Mouse (Mus musculus): ENCODE results near the gene Gm16181.

Gene Gm16181

DNA sequence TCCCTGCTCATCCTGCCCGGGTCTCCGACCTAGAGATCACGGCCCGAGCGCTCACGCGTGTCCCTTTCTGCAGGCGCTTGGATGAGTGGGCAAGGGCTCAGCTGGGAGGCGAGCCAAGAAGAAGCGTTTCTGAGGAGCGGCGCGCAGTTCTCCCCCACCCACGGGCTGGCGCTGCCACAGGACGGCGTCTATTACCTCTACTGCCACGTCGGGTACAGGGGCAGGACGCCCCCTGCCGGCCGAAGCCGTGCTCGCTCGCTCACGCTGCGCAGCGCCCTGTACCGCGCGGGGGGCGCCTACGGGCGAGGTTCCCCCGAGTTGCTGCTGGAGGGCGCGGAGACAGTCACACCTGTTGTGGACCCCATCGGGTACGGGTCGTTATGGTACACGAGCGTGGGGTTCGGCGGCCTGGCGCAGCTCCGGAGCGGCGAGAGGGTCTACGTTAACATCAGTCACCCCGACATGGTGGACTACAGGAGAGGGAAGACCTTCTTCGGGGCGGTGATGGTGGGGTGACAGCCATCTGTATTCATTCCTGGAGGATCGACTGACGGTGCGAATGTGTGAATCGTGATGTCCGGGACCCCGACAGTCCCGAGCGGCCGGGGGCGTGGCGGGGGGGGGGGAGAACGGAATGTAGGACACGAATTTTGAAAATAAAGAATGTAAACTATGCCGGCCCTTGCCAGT, 24.9 kb upstream of the Gm16181 start:
- peak; percentile 84 for DNase-seq (ENCODE audit: low spot score)

DNA sequence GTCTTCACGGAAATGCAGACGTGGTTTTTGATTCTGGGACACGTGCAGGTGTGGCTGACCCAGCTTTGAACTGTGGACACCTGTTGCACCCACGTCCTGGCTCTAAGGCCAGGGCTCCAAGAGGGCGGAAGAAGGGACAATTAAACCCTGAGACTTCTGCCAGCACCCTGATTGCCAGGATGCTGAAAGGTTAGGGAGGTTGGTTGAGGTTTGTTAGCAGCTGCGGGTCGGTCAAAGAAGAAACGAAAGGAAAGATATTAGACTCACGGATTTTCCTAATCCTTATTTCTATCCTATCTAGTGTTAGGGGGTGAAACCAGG, 24.4 kb upstream of the Gm16181 start:
- DNase-seq (ENCODE audit: low spot score): no peak

DNA sequence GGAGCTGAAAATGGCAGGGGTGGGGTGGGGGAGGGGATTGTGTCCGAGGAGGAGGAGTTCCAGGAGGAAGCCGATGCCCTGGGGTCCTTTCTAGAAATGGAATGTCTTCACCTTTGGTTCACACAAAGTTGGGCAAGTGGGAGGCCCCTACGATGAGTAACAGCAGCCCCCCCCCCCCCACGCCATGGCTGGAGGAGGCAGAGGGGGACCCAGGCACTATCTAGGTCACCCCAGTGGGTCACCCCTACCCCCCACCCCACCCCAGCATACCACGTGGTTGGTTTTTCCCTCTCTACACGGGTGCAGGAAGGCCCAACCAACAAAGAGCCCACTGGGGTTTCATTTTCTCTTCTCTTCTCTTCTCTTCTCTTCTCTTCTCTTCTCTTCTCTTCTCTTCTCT, 23.5 kb upstream of the Gm16181 start:
- no peak for DNase-seq (ENCODE audit: low spot score)

DNA sequence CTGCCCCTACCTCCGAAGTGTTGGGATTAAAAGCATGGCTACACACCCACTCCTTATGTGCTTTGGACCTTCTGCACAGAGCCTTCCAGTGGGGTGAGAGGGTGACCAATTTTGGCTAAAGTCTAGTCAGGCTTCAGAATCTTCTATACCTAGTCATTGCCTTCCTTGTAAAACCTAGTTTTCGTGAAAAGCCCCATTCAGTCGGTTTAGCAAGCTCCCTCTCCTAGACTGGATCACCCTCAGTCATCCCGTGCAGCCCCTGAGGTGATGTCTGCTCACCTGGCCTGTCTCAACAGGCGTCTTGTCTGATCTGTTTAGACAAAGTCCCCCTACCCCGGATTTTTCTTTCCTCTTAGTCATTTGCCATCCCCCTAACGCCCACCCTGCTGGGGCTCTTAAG, 22.6 kb upstream of the Gm16181 start:
- no peak for DNase-seq (ENCODE audit: low spot score)

DNA sequence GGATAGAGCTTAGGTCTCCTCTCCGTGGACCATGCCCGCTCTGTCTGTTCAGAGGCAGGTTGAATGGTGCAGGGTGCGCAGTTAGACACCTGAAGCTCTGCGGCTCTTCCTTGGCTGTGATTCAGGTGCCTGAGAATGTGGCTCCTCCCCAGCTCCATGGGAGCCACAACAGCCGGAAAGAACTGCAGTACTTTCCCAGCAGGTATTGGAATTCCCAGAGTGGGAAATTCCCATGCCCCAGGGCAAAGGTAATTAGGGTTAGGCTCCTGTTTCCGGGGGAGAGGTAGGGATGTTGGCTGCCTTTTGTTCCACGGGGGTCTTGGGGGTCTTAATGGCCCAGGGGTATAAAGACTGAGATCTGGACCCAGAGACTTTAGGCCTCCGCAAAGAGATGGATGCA, 21.7 kb upstream of the Gm16181 start:
- DNase-seq (ENCODE audit: low spot score): no peak

DNA sequence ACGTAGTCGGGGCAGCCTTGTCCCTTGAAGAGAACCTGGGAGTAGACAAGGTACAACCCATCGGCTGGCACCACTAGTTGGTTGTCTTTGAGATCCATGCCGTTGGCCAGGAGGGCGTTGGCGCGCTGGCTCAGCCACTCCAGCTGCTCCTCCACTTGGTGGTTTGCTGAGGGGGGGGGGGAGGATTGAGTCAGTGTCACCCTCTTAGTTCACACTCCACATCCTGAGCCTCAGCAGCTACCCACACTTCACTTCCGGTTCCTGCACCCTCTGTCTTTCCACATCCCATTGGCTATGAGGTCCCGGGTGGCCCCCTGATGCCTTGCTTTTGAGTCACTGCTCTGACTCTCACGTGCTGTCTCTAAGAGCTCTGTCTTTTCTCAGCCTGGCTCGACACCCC, 20.2 kb upstream of the Gm16181 start:
- no peak for DNase-seq (ENCODE audit: low spot score)

DNA sequence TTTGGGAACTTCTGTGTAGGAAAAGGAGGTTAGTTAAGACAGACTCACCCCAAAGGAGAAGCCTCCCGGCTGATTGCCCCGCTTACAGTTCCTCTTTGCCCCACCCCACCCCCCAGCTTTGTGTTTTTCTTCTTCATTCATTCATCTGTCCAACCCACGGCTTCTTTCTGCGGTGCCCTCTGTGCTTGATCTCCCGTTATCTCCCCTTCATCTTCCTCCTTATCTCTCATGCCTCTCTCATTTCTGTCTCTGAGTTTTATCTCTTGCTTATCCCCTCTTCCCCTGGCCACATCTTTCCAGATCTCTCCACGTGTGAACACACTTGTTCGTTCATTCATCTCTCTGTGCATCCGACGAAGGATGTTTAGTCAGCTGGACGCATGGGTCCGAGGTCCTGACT, 19.5 kb upstream of the Gm16181 start:
- no peak for DNase-seq (ENCODE audit: low spot score)

DNA sequence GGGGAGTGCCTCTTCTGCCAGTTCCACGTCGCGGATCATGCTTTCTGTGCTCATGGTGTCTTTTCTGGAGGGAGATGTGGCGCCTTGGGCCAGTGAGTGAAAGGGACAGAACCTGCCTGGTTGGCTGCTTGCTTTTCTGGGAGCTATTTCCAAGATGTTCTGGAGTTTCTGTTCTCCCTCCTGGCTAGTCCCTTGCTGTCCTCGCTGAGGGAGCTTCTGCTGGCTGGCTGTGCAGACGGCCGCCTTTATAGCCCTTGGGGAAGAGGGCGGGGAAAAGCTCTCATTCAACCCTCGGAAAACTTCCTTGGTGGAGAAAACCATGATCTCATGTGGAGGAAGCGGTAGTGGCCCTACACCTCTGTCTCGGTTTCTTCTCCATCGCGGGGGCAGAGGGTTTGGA, 18.8 kb upstream of the Gm16181 start, which contains the start of gene Tnf:
Tnf (minus strand) TSS at position 221 of the 400 bp plus-strand sequence.
- peak; percentile 49 for DNase-seq (ENCODE audit: low spot score)

DNA sequence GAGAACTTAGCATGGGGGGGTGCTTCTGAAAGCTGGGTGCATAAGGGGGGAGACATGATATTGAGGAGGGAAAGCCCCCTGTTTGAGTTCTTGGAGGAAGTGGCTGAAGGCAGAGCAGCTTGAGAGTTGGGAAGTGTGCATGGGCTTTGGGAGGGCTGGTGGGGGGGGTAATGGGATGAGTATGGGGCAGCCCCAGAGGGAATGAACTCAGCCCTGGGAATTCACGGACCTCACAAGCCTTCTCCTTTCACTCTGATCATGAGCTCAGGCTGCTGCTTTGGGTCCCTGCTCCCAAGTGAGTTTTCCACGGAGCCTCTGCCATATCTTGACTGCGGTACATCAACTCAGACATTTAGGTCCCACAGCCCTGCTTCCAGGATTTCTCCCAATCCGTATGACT, 18.2 kb upstream of the Gm16181 start:
- DNase-seq (ENCODE audit: low spot score): no peak

DNA sequence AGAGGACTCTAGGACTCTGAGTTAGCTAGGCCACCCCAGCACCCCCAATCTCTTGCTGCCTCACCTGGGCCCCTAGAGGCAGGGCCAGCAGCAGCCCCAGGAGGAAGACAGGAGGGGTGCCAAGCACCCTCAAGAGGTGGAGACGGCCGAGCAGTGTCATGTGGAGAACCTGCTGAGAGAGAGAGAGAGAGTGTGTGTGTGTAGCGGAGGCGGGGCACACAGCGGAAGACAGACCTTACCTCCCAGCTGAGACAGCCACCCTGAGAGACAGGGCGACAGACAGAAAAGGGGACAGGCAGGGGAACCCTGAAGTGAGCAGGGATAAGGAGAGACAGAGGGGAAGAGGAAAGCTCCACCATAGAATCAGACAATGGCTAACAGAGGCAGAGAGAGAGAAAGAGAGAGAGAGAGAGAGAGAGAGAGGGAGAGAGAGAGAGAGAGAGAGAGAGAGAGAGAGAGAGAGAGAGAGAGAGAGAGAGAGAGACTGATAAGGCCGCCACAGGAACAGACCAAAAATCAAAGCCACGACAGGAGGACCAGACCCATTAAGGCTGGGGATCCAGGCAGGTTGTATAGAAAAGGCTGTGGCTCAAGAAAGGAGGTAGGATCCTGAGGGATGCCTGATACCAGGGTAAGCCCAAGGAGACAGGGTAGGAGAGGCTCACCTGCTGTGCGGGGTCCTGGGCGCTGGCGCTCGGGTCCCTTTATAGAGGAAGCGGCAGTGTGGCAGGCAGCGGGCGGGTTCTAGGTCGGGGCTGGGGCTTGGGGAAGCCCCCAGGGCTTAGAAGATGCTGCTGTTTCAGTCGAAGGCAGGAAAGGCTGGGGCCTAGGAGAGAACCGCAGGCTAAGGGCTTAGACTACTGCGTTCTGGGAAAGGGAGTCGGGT, 15.9 kb upstream of the Gm16181 start, which contains the start of gene Lta:
Lta (minus strand) TSS at position 858 of the 886 bp plus-strand sequence.
- no peak for DNase-seq (ENCODE audit: low spot score)

DNA sequence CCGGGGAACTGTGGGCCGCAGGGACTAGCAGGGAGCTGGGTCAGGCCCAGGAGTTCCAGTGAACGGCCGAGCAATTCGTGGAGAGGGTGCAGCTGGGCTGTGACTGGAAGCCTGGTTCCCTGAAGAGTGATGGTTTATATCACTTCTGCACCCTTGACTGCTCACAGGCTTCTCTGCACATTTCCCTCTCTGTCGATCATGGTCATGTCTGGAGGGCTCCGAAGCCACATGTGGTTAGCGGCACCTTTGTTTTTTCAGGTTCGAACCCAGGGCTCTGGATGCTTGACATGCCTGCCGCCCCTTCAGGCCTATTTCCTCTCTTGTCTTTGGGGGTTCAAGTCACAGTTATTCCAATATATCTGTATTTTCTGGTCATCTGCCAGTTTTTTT, 15.3 kb upstream of the Gm16181 start:
- DNase-seq (ENCODE audit: low spot score): no peak

DNA sequence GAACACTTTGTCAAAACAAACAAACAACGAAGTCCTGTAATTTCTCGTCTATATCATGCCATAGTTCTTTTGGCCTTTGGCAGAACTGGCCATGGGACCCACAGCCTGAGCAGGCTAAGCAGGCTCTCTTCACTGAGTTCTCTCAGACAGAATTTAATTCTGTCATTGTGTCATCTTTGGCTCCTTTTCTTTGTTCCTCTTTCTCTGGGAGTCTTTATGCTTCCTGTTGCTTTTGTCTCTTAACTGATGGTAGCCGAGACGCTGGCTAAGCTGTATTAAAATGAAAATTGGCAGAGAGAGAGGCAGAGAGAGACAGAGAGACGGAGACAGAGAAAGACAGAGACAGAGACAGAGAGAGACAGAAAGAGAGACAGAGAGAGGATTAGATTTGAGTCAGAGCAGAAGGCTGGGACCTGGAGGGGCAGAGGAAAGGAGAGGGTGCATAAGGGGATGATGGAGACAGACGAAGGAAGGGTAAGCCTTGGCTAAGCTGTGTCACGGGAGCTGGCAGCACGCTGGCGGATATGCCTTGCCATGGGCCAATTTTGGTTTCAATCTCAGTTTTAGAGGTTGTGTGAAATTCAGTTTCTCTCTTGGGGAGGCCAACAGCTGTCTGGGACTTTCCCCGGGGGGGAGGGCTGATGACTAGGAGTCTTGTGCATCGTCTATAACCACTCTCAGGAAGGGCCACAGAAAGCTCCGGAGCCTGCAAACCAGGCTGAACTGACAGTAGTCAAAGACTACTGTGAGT, 10.7 kb upstream of the Gm16181 start:
- no peak for DNase-seq (ENCODE audit: low spot score)

DNA sequence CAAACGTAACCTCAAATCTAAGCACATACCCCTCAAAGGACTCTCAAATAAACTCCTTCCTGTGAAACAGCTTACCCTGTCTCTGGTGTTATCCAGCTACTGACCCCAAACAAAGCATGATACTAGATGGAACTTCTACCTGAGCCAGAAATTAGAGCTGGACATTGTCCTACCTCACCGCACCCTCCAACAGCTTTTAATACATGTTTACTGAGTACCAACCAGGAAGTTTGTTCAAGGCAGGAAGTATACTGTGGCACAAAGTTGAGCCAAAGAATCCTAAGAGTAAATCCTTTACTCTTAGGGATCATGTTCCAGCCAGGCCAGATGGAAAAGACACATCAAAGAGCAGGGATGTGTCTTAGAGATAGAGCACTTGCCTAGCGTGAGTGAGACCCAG, 10.0 kb upstream of the Gm16181 start:
- no peak for DNase-seq (ENCODE audit: low spot score)

DNA sequence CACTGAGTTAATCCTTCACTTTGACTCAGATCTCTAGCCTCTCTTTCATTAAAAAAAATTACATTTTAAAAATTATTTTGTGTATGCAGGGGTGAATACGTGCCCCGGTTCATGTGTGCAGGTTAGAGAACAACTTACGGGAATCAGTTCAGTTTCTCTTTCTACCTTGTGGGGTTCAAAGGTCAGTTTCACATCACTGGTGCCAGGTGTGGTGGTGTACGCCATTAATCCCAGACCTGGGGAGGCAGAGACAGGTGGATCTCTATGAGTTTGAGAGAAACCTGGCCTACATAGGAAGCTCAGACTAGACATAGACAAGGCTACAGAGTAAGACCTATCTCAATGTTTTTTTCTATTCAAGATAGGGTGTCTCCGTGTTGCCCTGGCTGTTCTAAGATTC, 7.6 kb upstream of the Gm16181 start:
- DNase-seq (ENCODE audit: low spot score): no peak

DNA sequence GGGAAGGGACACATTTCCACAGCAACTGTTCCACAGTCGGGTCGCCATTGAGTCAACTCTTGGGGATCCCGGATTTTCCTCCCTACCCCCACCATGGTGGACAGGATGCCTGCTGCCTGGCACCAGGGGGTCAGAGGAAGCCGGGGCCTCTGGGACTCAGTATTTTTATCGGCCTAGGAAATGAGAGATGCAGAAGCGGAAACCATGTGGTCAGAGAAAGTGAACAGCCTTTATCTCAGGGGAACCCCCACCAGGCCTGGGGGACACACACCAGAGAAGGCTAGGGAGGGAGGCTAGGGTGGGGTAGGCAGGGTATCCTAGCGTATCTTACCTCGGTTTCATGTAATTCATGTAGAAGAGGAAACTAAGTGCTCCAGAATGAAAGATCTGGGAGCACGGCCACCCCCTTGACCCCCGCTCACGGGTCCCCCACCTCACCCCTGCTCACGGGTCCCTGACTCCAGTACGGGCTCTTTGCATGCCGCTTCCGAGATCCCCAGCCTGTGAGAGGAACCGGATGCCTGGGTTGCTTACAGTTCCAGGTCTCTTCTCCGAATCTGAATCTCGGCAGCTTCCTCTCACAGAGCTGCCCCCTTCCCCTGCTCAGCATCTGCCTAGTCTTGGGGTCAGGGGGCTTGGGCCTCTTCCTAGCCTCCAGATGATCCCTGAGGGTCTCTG, 2.0 kb upstream of the Gm16181 start:
- no peak for DNase-seq (ENCODE audit: low spot score)

DNA sequence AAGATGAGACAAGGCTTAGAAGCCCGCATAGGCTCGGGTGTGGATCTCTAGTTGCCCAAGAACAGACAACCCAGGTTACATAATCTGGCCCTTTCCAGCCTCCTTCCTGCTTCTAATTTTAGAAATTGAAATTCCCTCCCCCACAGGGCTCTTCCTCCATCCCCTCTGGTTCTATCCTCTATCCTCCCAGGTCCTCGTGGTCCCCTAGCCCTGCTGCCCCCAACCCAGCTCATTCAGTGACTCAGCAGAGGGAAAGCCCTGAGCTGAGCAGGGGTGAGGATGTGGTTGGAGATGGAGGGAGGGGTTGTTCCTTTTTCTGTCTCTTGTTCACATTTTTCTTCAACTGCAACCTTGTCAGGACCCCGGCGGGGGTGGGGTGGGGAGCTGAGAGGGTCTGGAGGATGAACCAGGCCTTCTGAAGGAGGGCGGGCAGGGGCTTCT, 1.0 kb upstream of the Gm16181 start:
- DNase-seq (ENCODE audit: low spot score): no peak

DNA sequence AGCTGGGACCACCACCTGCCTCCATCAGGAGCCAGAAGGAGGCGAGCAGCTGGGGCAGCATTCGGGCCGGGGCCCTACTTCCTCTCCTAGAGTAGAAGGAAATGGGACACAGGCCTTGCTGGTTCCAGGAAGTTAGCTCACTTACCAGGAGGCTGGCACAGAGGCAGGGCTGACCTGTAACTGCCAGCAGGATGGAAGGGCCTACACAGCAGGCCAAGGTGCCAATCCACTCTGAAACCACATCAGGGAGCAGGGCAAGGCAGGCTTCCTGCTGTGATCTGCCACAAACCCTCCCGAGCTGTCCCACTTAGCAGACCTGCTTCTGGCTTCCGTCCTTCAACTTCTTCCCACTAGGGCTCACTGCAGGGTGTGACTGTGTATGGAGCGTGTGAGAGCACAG, 1.7 kb downstream of the Gm16181 start:
- no peak for DNase-seq (ENCODE audit: low spot score)

DNA sequence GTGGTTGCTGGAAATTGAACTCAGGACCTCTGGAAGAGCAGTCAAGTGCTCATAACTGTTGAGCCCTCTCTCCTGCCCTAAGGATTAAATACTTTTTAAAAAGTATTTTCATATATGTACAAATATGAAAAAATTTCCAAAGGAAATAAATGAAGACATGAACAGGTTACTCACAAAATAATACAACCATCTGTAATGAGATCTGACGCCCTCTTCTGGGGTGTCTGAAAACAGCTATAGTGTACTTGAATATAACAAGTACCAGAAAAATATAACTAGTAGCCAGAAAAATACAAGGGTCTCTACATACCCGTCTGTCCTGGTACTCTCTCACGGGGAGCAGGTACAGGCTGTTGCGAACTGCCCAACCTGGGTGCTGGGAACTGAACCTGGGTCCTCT, 4.0 kb downstream of the Gm16181 start:
- DNase-seq (ENCODE audit: low spot score): no peak

DNA sequence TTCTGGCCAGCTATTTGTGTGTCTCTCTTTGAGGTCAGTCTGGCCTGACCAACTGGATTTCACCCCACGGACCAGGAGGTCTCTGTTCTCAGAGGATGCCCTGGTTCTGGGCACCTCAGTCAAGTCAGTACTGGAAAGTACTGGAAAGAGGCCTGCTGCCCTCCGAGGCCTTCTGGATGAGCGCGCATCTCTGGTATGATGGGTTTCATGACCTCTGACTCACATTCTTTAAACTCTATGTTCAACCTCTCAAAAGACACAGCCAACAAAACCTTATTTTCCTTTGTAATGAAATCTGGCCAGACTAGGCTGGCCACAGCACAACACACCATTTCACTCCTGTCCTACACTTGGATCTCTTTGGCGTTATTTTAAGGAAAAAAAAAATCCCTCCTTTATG, 4.8 kb downstream of the Gm16181 start:
- no peak for DNase-seq (ENCODE audit: low spot score)

DNA sequence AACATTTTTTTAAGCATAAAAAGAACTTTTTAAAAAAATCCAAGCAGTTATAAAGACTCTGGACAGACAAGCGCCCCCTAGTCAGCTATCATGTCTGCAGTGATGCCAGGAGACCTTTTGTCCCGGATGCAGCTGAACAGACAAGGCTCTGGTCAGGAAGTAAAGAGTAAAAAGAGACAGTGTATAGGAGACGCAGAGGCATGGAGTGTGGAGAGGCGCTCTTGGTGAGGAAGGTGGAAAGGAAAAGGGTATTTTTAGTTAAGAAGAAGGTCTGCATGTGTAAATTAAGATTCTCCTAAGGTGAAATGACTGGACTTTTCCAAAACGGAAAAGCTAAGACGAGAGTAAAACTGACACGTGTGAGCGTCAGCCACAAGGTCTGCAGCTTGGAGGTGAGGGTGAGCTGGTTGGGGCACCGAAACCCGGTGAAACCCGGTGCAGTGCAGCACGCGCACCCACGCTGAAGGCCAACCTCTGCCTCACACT, 6.0 kb downstream of the Gm16181 start:
- no peak for DNase-seq (ENCODE audit: low spot score)

DNA sequence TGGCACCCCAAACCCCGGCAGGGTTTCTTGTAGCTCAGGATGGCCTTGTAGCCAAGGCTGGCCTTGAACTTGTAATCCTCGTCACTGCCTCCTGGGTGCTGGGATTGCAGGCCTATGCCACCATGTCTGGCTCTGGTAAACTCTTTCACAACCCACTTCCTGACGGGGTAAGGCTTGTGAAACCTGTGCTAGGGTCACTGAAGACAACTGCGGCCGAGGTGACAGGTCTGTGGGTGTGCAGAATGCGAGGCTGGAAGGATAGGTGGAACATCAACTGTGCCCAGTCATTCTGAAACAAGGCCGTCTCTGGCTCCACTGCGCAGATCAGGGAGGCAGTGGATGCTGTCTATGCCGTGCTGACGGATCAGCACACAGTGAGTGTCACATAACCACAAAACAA, 10.4 kb downstream of the Gm16181 start:
- DNase-seq (ENCODE audit: low spot score): no peak

DNA sequence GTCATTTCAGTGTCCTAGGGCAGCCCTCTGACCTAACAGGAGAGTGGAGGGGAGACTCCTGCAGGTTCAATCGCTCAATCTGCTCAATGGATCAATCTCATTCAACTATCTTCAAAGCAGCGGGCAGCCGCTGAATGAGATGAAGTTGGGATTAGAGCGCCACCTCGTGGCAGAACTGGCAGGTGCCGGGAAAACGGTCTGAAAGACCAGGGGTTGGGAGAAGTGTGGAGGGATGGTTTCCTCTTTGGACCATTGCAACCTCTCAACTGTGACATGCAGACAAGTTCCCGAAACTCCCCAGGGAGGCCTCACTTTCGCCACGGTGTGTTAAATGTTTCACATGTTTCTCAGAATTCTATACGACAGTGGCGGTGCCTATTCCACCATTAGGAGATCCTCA, 11.4 kb downstream of the Gm16181 start:
- peak; percentile 84 for DNase-seq (ENCODE audit: low spot score)
